Mouse (Mus musculus): ENCODE measurements around the gene Wdr20. TPM values are rescaled to one million over a fixed set of nuclear protein-coding genes. Genes with fewer than 3 reads are reported as not detected.
"Not testable (repeated sequence)": the region's sequence is repeated elsewhere in the genome, so short reads cannot be mapped to it uniquely, and the experiment has no call there.

Gene Wdr20
- polyA plus RNA-seq, 1 experiment, result 12.6 TPM

DNA sequence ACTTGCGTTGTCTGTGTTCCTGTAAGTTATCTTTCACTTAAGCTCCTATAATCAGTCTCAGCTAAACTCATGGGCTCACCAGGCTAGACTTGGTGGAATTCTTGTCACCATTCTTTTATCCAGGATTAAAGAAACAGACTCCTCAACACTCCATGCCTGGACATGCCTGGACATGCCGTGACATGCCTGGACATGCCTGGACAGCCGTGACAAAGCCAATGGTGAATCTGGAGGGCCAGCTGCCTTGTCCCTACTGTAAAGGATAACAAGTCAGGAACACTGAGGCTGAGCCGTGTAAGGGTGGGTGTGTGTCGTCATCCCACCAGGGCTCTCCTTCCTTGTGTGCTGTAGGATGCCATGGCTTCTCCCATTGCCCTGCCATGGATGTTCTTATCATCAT lies 12.7 kb upstream of the Wdr20 start:
- H3K36me3 ChIP-seq (ENCODE audit: control insufficient read depth, insufficient read depth), result no peaks in the 10 kb centered on the region
- TF ChIP-seq FOSL1 (IDR thresholded peaks at IDR 0.05; ENCODE audit: insufficient read depth, low read length, poor library complexity, severe bottlenecking), result no peak
- no peak overlapping the region for H3ac ChIP-seq (ENCODE audit: control insufficient read depth, insufficient read length, low read depth)
- H3K79me3 ChIP-seq (ENCODE audit: low read depth), result no peaks in the 10 kb centered on the region
- H3K79me2 ChIP-seq (ENCODE audit: control insufficient read depth, insufficient read depth), result no peaks in the 10 kb centered on the region
- H3K4me3 ChIP-seq (ENCODE audit: insufficient read depth, poor library complexity, severe bottlenecking), result no peak overlapping the region
- no peaks in the 10 kb centered on the region for H3K27me3 ChIP-seq (ENCODE audit: control insufficient read depth, insufficient read depth, insufficient read length)

- no peaks in the 10 kb centered on the region for H3K79me2 ChIP-seq (ENCODE audit: control insufficient read depth, insufficient read depth)
- H3K4me3 ChIP-seq (ENCODE audit: insufficient read depth, poor library complexity, severe bottlenecking), result no peak overlapping the region
- no peaks in the 10 kb centered on the region for H3K27me3 ChIP-seq (ENCODE audit: control insufficient read depth, insufficient read depth, insufficient read length)
- H3ac ChIP-seq (ENCODE audit: control insufficient read depth, insufficient read length, low read depth), result no peak overlapping the region
- TF ChIP-seq CTCF (IDR thresholded peaks at IDR 0.05; ENCODE audit: control insufficient read depth, insufficient read depth, insufficient read length) (no peak), MYOD1 (IDR thresholded peaks at IDR 0.05; ENCODE audit: control insufficient read depth, insufficient read length, low read depth) (peak; percentile 63), USF1 (IDR thresholded peaks at IDR 0.05; ENCODE audit: low read depth) (no peak)
- H3K36me3 ChIP-seq (ENCODE audit: control insufficient read depth, insufficient read depth), result no peaks in the 10 kb centered on the region
- no peaks in the 10 kb centered on the region for H3K79me3 ChIP-seq (ENCODE audit: low read depth)
These were observed 12.3 kb upstream of the Wdr20 start for GRCm38 (mm10) chr12:110725489-110725888.

DNA sequence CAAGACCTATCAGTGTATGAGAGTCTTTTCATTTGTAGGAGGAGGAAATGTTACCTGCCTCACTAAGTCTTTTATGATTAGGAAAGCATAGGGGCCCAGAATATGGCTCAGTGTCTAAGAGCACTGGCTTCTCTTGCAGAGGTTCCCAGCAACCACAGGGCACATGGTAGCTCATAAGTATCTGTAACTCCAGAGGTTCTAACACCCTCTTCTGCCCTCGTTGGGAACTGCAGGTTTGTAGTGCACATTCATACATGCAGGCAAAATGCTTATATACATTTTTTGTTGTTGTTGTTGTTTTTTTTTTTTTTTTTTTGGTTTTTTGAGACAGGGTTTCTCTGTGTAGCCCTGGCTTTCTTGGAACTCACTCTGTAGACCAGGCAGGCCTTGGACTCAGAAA lies 11.3 kb upstream of the Wdr20 start:
- no peaks in the 10 kb centered on the region for H3K27me3 ChIP-seq (ENCODE audit: control insufficient read depth, insufficient read depth, insufficient read length)
- no peaks in the 10 kb centered on the region for H3K36me3 ChIP-seq (ENCODE audit: control insufficient read depth, insufficient read depth)
- H3K79me3 ChIP-seq (ENCODE audit: low read depth), result no peaks in the 10 kb centered on the region
- no peak overlapping the region for H3K4me3 ChIP-seq (ENCODE audit: insufficient read depth, poor library complexity, severe bottlenecking)
- H3ac ChIP-seq (ENCODE audit: control insufficient read depth, insufficient read length, low read depth), result no peak overlapping the region
- no peaks in the 10 kb centered on the region for H3K79me2 ChIP-seq (ENCODE audit: control insufficient read depth, insufficient read depth)
- no peak for TF ChIP-seq CEBPB (IDR thresholded peaks at IDR 0.05; ENCODE audit: low read depth)
- no peak for TF ChIP-seq FOSL1 (IDR thresholded peaks at IDR 0.05; ENCODE audit: insufficient read depth, low read length, poor library complexity, severe bottlenecking)
- no peak for TF ChIP-seq MYOG (IDR thresholded peaks at IDR 0.05; ENCODE audit: control insufficient read depth, extremely low read depth, insufficient read length)
- TF ChIP-seq USF1 (IDR thresholded peaks at IDR 0.05; ENCODE audit: low read depth), result no peak
- no peak for TF ChIP-seq CTCF (IDR thresholded peaks at IDR 0.05; ENCODE audit: control insufficient read depth, insufficient read depth, insufficient read length)
- TF ChIP-seq MAX (IDR thresholded peaks at IDR 0.05), result no peak
- TF ChIP-seq MYOD1 (IDR thresholded peaks at IDR 0.05; ENCODE audit: control insufficient read depth, insufficient read length, low read depth), result no peak

GRCm38 (mm10) chr12:110733254-110733653 lies 4.5 kb upstream of the Wdr20 start:
- H3K36me3 ChIP-seq (ENCODE audit: control insufficient read depth, insufficient read depth); H3K79me3 ChIP-seq (ENCODE audit: low read depth); H3K27me3 ChIP-seq (ENCODE audit: control insufficient read depth, insufficient read depth, insufficient read length); H3K4me3 ChIP-seq (ENCODE audit: insufficient read depth, poor library complexity, severe bottlenecking); H3ac ChIP-seq (ENCODE audit: control insufficient read depth, insufficient read length, low read depth); H3K79me2 ChIP-seq (ENCODE audit: control insufficient read depth, insufficient read depth): not testable (repeated sequence)

- peaks cover 30% of the 10 kb centered on the region for H3K79me3 ChIP-seq (ENCODE audit: low read depth)
- no peak for TF ChIP-seq FOSL1 (IDR thresholded peaks at IDR 0.05; ENCODE audit: insufficient read depth, low read length, poor library complexity, severe bottlenecking)
- TF ChIP-seq CEBPB (IDR thresholded peaks at IDR 0.05; ENCODE audit: low read depth), result no peak
- TF ChIP-seq MYOD1 (IDR thresholded peaks at IDR 0.05; ENCODE audit: control insufficient read depth, insufficient read length, low read depth), result no peak
- no peak for TF ChIP-seq USF1 (IDR thresholded peaks at IDR 0.05; ENCODE audit: low read depth)
- no peak for TF ChIP-seq MYOG (IDR thresholded peaks at IDR 0.05; ENCODE audit: control insufficient read depth, extremely low read depth, insufficient read length)
- no peak for TF ChIP-seq CTCF (IDR thresholded peaks at IDR 0.05; ENCODE audit: control insufficient read depth, insufficient read depth, insufficient read length)
- TF ChIP-seq MAX (IDR thresholded peaks at IDR 0.05), result no peak
- H3K27me3 ChIP-seq (ENCODE audit: control insufficient read depth, insufficient read depth, insufficient read length), result no peaks in the 10 kb centered on the region
- no peaks in the 10 kb centered on the region for H3K36me3 ChIP-seq (ENCODE audit: control insufficient read depth, insufficient read depth)
- H3ac ChIP-seq (ENCODE audit: control insufficient read depth, insufficient read length, low read depth), result no peak overlapping the region
- peaks cover 39% of the 10 kb centered on the region for H3K79me2 ChIP-seq (ENCODE audit: control insufficient read depth, insufficient read depth)
- H3K4me3 ChIP-seq (ENCODE audit: insufficient read depth, poor library complexity, severe bottlenecking), result no peak overlapping the region
These were observed 1.1 kb upstream of the Wdr20 start for GRCm38 (mm10) chr12:110736641-110737040.

DNA sequence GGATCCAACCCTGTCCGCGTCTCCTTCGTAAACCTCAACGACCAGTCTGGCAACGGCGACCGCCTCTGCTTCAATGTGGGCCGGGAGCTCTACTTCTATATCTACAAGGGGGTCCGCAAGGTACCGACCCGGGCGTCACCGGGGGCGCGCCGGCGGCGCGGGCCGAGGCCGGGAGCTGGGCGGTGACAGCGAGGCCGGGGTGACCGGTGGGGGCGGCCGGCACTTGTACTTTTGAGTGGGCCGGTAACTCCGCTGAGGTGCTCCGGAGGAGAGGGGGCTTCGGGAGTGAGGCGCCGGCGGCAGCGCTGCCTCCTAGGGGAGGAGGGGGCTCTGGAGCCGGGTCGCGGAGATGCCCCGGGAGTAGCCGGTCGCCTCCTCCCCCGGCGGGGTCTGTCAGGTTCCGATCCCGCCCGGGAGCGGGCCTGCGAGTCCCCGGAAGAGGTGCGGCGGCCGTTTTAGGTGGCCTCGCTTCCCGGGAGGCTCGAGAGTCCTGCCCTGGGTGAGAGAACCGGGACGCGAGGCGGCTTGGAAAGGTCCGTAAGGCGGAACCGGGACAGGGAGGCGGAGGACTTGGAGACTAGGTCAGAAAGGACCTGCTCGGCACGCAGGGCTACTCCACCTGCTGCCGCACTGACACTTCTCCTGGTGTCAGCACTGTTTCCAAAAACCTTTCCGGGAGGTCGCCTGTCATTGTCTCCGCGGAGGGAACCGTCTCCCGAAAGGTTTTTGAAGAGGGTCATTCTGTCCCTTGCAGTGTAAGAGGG lies 596 bp downstream of the Wdr20 start:
- TF ChIP-seq MAX (IDR thresholded peaks at IDR 0.05) (no peak), MYOG (IDR thresholded peaks at IDR 0.05; ENCODE audit: control insufficient read depth, extremely low read depth, insufficient read length) (no peak), CEBPB (IDR thresholded peaks at IDR 0.05; ENCODE audit: low read depth) (no peak), FOSL1 (IDR thresholded peaks at IDR 0.05; ENCODE audit: insufficient read depth, low read length, poor library complexity, severe bottlenecking) (no peak), USF1 (IDR thresholded peaks at IDR 0.05; ENCODE audit: low read depth) (no peak)
- H3K79me3 ChIP-seq (ENCODE audit: low read depth), result peaks cover 39% of the 10 kb centered on the region
- H3K79me2 ChIP-seq (ENCODE audit: control insufficient read depth, insufficient read depth), result peaks cover 56% of the 10 kb centered on the region
- H3K27me3 ChIP-seq (ENCODE audit: control insufficient read depth, insufficient read depth, insufficient read length), result no peaks in the 10 kb centered on the region
- H3ac ChIP-seq (ENCODE audit: control insufficient read depth, insufficient read length, low read depth), result peak overlapping the region; percentile 55
- H3K36me3 ChIP-seq (ENCODE audit: control insufficient read depth, insufficient read depth), result no peaks in the 10 kb centered on the region
- H3K4me3 ChIP-seq (ENCODE audit: insufficient read depth, poor library complexity, severe bottlenecking), result peak overlapping the region; percentile 97

Data from C2C12 (cell line).